Mouse (Mus musculus) kidney, adult 2 months (tissue): ENCODE results near the gene Ccdc144b.

Source experiments
- CTCF ChIP-seq: fragments of 200-500 bp; conservative IDR thresholded peaks from 2 replicates; pipeline ENCODE4 v1.5.1; 2011; ENCODE audit warnings: low read depth, mild to moderate bottlenecking, control low read depth, low read length, moderate library complexity, mixed read lengths; ENCODE audit not compliant: insufficient read depth, insufficient read length
- POLR2A ChIP-seq: fragments of 200-500 bp; IDR thresholded peaks from one replicate; pipeline ENCODE4 v1.6.1; 2011; ENCODE audit warnings: low read depth, low read length, control low read depth

GRCm38 (mm10) chr3:36064592-36065061, 11.3 kb upstream of the Ccdc144b start:
- TF ChIP-seq POLR2A (no peak), CTCF (no peak)
